Mouse (Mus musculus): ENCODE measurements around the gene Pla1a. TPM values are rescaled to one million over a fixed set of nuclear protein-coding genes. Genes with fewer than 3 reads are reported as not detected.

Gene Pla1a
- polyA plus RNA-seq, 1 experiment from 2014 or later: 1.3 TPM

DNA sequence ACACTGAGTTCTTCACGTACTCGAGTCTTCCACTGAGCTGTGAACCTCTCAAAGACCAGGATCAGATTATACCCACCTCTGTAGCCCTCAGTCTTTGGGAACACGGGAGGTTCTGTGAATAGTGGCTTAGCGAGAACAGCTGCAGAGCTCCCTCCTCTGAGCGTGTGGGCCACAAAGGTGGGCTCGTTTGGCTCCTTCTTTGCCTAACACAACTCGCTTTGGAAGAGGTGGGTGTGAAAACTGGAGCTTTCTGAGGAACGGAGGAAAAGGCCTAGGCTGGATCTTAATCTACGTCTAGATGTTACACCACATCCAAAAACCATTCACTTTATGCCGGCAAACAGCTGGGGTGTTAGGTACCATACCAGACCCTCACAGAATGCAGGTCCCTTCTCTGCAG is 67.6 kb downstream of the Pla1a start:
- H3K27me3 ChIP-seq (ENCODE audit: control insufficient read depth, insufficient read depth, low read length): no peaks in the 10 kb centered on the region
- H3K36me3 ChIP-seq (ENCODE audit: control insufficient read depth, insufficient read depth, low read length): peaks cover 37% of the 10 kb centered on the region
- H3K9me3 ChIP-seq (ENCODE audit: control insufficient read depth, low read length): no peaks in the 10 kb centered on the region
- no peak for ATAC-seq (ENCODE audit: insufficient number of reproducible peaks, insufficient read depth, low FRiP score, low read depth)
- H3K4me1 ChIP-seq (ENCODE audit: control insufficient read depth in 2 of 2, insufficient read depth in 2 of 2, low read length in 2 of 2): peaks cover 28 to 47% of the 10 kb centered on the region in 2 experiments
- H3K4me3 ChIP-seq (ENCODE audit: control insufficient read depth in 1 of 2, insufficient read depth in 1 of 2, low read depth in 1 of 2, low read length in 2 of 2): peak overlapping the region; percentile 73 to 93
- 31% methylated on average over 10 of the region's 10 CpGs for WGBS
- peak overlapping the region; percentile 99 to 100 for H3K27ac ChIP-seq (replicated peaks in 1 of 2; ENCODE audit: control insufficient read depth in 1 of 2, insufficient read depth in 1 of 2, low read depth in 2 of 2, low read length in 2 of 2)
- H3K9ac ChIP-seq (ENCODE audit: low read length): peak overlapping the region; percentile 98
- peak overlapping the region; percentile 80 for H3K4me2 ChIP-seq (ENCODE audit: low read length)

DNA sequence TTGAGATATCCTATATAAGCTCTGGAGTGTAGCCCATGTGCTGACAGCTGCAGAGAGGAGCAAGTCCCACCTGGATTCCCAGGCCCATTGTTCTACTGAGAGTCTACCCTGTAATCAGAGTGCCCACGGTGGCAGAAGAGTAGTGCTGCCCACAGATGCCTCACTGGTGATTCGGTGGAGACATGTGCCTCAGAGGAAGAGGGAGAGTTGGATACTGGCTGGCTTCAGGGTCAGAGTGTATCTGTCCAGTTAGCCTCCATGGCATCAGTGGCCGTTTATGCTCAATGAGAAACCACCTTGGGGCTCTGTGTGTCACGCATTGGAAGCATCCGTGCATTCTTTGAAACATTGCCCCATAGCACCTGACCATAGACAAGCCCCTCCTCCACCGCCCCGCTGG is 69.3 kb downstream of the Pla1a start:
- WGBS: 24% methylated on average over 7 of the region's 7 CpGs
- Histone ChIP-seq H3K4me1 (ENCODE audit: control insufficient read depth in 2 of 2, insufficient read depth in 2 of 2, low read length in 2 of 2) (peaks cover 23 to 44% of the 10 kb centered on the region in 2 experiments), H3K27me3 (ENCODE audit: control insufficient read depth, insufficient read depth, low read length) (no peaks in the 10 kb centered on the region), H3K4me2 (ENCODE audit: low read length) (peak overlapping the region; percentile 80), H3K9me3 (ENCODE audit: control insufficient read depth, low read length) (no peaks in the 10 kb centered on the region), H3K4me3 (ENCODE audit: control insufficient read depth in 1 of 2, insufficient read depth in 1 of 2, low read depth in 1 of 2, low read length in 2 of 2) (peak overlapping the region; percentile 73 to 93), H3K27ac (replicated peaks in 1 of 2; ENCODE audit: control insufficient read depth in 1 of 2, insufficient read depth in 1 of 2, low read depth in 2 of 2, low read length in 2 of 2) (peak overlapping the region; percentile 99 to 100), H3K9ac (ENCODE audit: low read length) (peak overlapping the region; percentile 98), H3K36me3 (ENCODE audit: control insufficient read depth, insufficient read depth, low read length) (peaks cover 20% of the 10 kb centered on the region)
- no peak for ATAC-seq (ENCODE audit: insufficient number of reproducible peaks, insufficient read depth, low FRiP score, low read depth)

DNA sequence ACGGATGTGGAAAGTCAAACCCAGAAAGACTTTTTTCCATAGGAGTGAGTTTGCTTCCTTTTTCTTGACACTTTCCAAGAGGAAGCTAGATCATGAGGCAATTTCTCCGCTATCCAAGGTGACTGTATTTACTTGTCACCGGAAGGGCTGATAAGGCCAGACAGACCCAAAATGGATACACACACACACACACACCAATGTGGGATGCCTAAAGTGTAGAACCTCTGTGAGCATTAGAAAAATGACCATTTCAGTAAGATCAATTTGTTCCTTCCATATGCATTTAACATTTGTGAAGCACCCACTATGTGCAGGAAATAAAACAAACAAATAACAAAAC is 69.7 kb downstream of the Pla1a start:
- H3K4me3 ChIP-seq (ENCODE audit: control insufficient read depth in 1 of 2, insufficient read depth in 1 of 2, low read depth in 1 of 2, low read length in 2 of 2): peak overlapping the region; percentile 73 to 93
- peaks cover 21 to 40% of the 10 kb centered on the region in 2 experiments for H3K4me1 ChIP-seq (ENCODE audit: control insufficient read depth in 2 of 2, insufficient read depth in 2 of 2, low read length in 2 of 2)
- peak overlapping the region; percentile 99 to 100 for H3K27ac ChIP-seq (replicated peaks in 1 of 2; ENCODE audit: control insufficient read depth in 1 of 2, insufficient read depth in 1 of 2, low read depth in 2 of 2, low read length in 2 of 2)
- peak overlapping the region; percentile 98 for H3K9ac ChIP-seq (ENCODE audit: low read length)
- H3K27me3 ChIP-seq (ENCODE audit: control insufficient read depth, insufficient read depth, low read length): no peaks in the 10 kb centered on the region
- no peaks in the 10 kb centered on the region for H3K9me3 ChIP-seq (ENCODE audit: control insufficient read depth, low read length)
- peak overlapping the region; percentile 80 for H3K4me2 ChIP-seq (ENCODE audit: low read length)
- peaks cover 15% of the 10 kb centered on the region for H3K36me3 ChIP-seq (ENCODE audit: control insufficient read depth, insufficient read depth, low read length)
- ATAC-seq (ENCODE audit: insufficient number of reproducible peaks, insufficient read depth, low FRiP score, low read depth): no peak
- WGBS: 4% methylated on average over 3 of the region's 3 CpGs

DNA sequence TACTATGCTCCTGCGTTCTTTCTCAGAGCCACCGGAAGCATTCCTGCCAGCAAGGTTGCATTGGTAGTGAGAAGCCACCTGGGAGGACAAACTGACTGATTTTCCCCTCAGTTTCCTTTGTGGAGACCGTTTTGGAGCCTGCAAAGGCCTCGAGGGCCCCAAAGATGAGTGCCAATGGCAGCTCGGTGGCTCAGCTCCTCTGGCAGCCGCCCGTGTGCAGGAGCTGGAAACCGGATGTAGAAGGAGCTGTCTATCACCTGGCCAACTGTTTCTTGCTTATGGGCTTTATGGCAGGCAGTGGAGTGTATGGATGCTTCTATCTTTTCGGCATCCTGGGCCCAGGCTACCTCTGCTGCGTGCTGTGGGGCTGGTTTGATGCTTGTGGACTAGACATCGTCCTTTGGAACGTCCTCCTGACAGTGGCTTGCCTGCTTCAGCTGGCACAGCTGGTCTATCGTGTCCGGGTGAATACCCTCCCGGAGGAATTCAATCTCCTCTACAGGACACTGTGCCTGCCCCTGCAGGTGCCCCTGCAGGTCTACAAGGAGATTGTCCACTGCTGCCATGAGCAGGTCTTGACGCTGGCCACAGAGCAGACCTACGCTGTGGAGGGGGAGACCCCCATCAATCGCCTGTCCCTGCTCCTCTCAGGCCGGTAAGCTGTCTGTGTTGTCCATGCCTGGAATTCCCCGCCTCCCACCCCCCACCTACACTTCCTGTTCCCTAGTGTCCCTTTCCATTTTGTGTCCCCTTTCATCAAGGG is 70.3 kb downstream of the Pla1a start:
- Histone ChIP-seq H3K9me3 (ENCODE audit: control insufficient read depth, low read length) (no peaks in the 10 kb centered on the region), H3K27ac (replicated peaks in 1 of 2; ENCODE audit: control insufficient read depth in 1 of 2, insufficient read depth in 1 of 2, low read depth in 2 of 2, low read length in 2 of 2) (peak overlapping the region; percentile 99 to 100), H3K4me3 (ENCODE audit: control insufficient read depth in 1 of 2, insufficient read depth in 1 of 2, low read depth in 1 of 2, low read length in 2 of 2) (peak overlapping the region; percentile 73 to 93), H3K4me1 (ENCODE audit: control insufficient read depth in 2 of 2, insufficient read depth in 2 of 2, low read length in 2 of 2) (peaks cover 21 to 39% of the 10 kb centered on the region in 2 experiments), H3K4me2 (ENCODE audit: low read length) (peak overlapping the region; percentile 80), H3K27me3 (ENCODE audit: control insufficient read depth, insufficient read depth, low read length) (no peaks in the 10 kb centered on the region), H3K9ac (ENCODE audit: low read length) (peak overlapping the region; percentile 98), H3K36me3 (ENCODE audit: control insufficient read depth, insufficient read depth, low read length) (peaks cover 15% of the 10 kb centered on the region)
- WGBS: 14% methylated on average over 20 of the region's 20 CpGs
- 0 out of 2 replicates have a peak, but pooled peaks have one; percentile 32 for ATAC-seq (ENCODE audit: insufficient number of reproducible peaks, insufficient read depth, low FRiP score, low read depth)

GRCm38 (mm10) chr16:38361933-38362332 is 71.0 kb downstream of the Pla1a start, which contains the start of gene Popdc2:
Gene Popdc2, plus strand, starts transcription at chr16:38362209.
- Histone ChIP-seq H3K36me3 (ENCODE audit: control insufficient read depth, insufficient read depth, low read length) (peaks cover 15% of the 10 kb centered on the region), H3K9me3 (ENCODE audit: control insufficient read depth, low read length) (no peaks in the 10 kb centered on the region), H3K4me3 (ENCODE audit: control insufficient read depth in 1 of 2, insufficient read depth in 1 of 2, low read depth in 1 of 2, low read length in 2 of 2) (peak within 1 kb of the TSS; percentile 73 to 93), H3K27ac (replicated peaks in 1 of 2; ENCODE audit: control insufficient read depth in 1 of 2, insufficient read depth in 1 of 2, low read depth in 2 of 2, low read length in 2 of 2) (peak within 1 kb of the TSS; percentile 99 to 100), H3K9ac (ENCODE audit: low read length) (peak within 1 kb of the TSS; percentile 98), H3K4me2 (ENCODE audit: low read length) (peak within 1 kb of the TSS; percentile 80), H3K4me1 (ENCODE audit: control insufficient read depth in 2 of 2, insufficient read depth in 2 of 2, low read length in 2 of 2) (peaks cover 21 to 39% of the 10 kb centered on the region in 2 experiments), H3K27me3 (ENCODE audit: control insufficient read depth, insufficient read depth, low read length) (no peaks in the 10 kb centered on the region)
- ATAC-seq (ENCODE audit: insufficient number of reproducible peaks, insufficient read depth, low FRiP score, low read depth): peak; percentile 85
- WGBS: 5% methylated on average over 10 of the region's 10 CpGs

DNA sequence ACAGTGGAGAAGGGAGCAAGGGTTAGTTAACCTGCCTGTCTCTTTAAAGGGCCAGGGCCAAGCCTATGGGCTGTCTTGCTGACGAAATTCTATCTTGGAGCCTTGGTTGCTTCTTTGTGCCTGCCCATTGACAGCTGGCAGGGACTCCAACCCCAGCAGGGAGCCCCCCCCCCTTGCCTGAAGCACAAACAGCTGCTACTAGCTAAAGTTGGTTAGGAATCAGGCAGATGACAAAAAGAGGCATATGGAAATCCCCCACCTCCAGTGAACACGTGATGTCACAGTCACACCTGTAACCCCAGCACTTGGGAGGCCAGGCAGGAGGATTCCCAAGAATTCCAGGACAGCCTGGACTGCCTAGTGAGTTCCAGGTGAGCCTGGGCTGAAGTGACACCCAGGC is 72.6 kb downstream of the Pla1a start:
- H3K4me2 ChIP-seq (ENCODE audit: low read length): no peak overlapping the region
- H3K9ac ChIP-seq (ENCODE audit: low read length): no peak overlapping the region
- H3K27me3 ChIP-seq (ENCODE audit: control insufficient read depth, insufficient read depth, low read length): no peaks in the 10 kb centered on the region
- H3K4me3 ChIP-seq (ENCODE audit: control insufficient read depth in 1 of 2, insufficient read depth in 1 of 2, low read depth in 1 of 2, low read length in 2 of 2): no peak overlapping the region
- WGBS: 15% methylated on average over 2 of the region's 2 CpGs
- peaks cover 23 to 39% of the 10 kb centered on the region in 2 experiments for H3K4me1 ChIP-seq (ENCODE audit: control insufficient read depth in 2 of 2, insufficient read depth in 2 of 2, low read length in 2 of 2)
- peak overlapping the region; percentile 12 to 99; a peak in 3 of 4 replicates for H3K27ac ChIP-seq (replicated peaks in 1 of 2; ENCODE audit: control insufficient read depth in 1 of 2, insufficient read depth in 1 of 2, low read depth in 2 of 2, low read length in 2 of 2)
- peaks cover 12% of the 10 kb centered on the region for H3K36me3 ChIP-seq (ENCODE audit: control insufficient read depth, insufficient read depth, low read length)
- no peaks in the 10 kb centered on the region for H3K9me3 ChIP-seq (ENCODE audit: control insufficient read depth, low read length)
- no peak for ATAC-seq (ENCODE audit: insufficient number of reproducible peaks, insufficient read depth, low FRiP score, low read depth)

DNA sequence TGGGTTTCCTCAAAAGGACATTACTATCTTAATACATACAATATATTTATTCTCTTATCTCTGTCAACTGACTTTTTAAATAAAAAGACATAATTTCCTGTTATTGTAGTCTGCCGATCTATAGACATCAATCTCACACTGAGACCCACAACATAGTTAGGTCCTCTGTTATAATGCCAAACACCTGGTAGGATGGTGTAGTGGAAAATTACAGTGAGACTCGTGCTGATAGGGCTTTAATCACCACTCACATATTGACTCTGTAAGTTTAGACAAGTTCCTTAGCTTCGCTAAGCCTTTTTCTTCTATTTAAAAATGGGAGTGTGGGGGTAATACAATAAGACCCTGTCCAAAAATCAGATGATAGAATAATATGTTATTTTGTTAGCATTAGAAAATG is 73.1 kb downstream of the Pla1a start:
- H3K4me2 ChIP-seq (ENCODE audit: low read length): no peak overlapping the region
- no peak overlapping the region; a peak in 1 of 4 replicates for H3K27ac ChIP-seq (replicated peaks in 1 of 2; ENCODE audit: control insufficient read depth in 1 of 2, insufficient read depth in 1 of 2, low read depth in 2 of 2, low read length in 2 of 2)
- no peak for ATAC-seq (ENCODE audit: insufficient number of reproducible peaks, insufficient read depth, low FRiP score, low read depth)
- peaks cover 23 to 39% of the 10 kb centered on the region in 2 experiments for H3K4me1 ChIP-seq (ENCODE audit: control insufficient read depth in 2 of 2, insufficient read depth in 2 of 2, low read length in 2 of 2)
- no peaks in the 10 kb centered on the region for H3K9me3 ChIP-seq (ENCODE audit: control insufficient read depth, low read length)
- peaks cover 8% of the 10 kb centered on the region for H3K36me3 ChIP-seq (ENCODE audit: control insufficient read depth, insufficient read depth, low read length)
- no peaks in the 10 kb centered on the region for H3K27me3 ChIP-seq (ENCODE audit: control insufficient read depth, insufficient read depth, low read length)
- no peak overlapping the region for H3K4me3 ChIP-seq (ENCODE audit: control insufficient read depth in 1 of 2, insufficient read depth in 1 of 2, low read depth in 1 of 2, low read length in 2 of 2)
- no peak overlapping the region for H3K9ac ChIP-seq (ENCODE audit: low read length)
- WGBS: 49% methylated on average over 3 of the region's 3 CpGs

Data from heart, embryonic 14.5 days (tissue).